ENCODE assay signal across 8 mouse cellular contexts in genomic region chr5:131647683-131648119, GRCm38 (mm10).
A peak's percentile ranks its signal among the peaks of the same experiment; 100 is the strongest.
DNase-seq lines count a peak whose midpoint lies in the region; ATAC-seq lines count a peak whose summit lies in the region.

No protein-coding gene starts in this region.

- no peak for ATAC-seq in neural tube, embryonic 13.5 days (ENCODE audit: low read depth)
- ATAC-seq in forebrain, embryonic 14.5 days = no peak
- no peak for ATAC-seq in megakaryocyte progenitor cell, adult 5-6 weeks (replicated peaks; ENCODE audit: poor library complexity)
- ATAC-seq in megakaryocyte, adult 5-6 weeks (ENCODE audit: poor library complexity, severe bottlenecking) = no peak

- H3K27ac ChIP-seq in neural tube, embryonic 13.5 days (replicated peaks) = peak overlapping the region; percentile 46
- H3K27ac ChIP-seq in forebrain, embryonic 14.5 days (ENCODE audit: low read depth, low read length) = no peak overlapping the region

- H3K9me3 ChIP-seq in neural tube, embryonic 13.5 days = no peaks in the 10 kb centered on the region
- no peaks in the 10 kb centered on the region for H3K9me3 ChIP-seq in forebrain, embryonic 14.5 days (replicated peaks; ENCODE audit: control insufficient read depth, low read length)

- 11% methylated on average over 4 of the region's 4 CpGs for WGBS in neural tube, embryonic 13.5 days
- WGBS in forebrain, embryonic 14.5 days = 27% methylated on average over 4 of the region's 4 CpGs

- intact Hi-C loops in heart, postnatal 25 days (cut with DNase I) = no loop called here

- H3K4me3 ChIP-seq in neural tube, embryonic 13.5 days = no peak overlapping the region
- H3K4me3 ChIP-seq in forebrain, embryonic 14.5 days (ENCODE audit: low read depth, low read length) = no peak overlapping the region

- H3K9ac ChIP-seq in neural tube, embryonic 13.5 days = no peak overlapping the region
- peak overlapping the region; percentile 2; the same call in 1 of the 2 replicates for H3K9ac ChIP-seq in forebrain, embryonic 14.5 days (ENCODE audit: low read length)

- no peak for DNase-seq in neural tube, embryonic 10.5 days (ENCODE audit: extremely low spot score, low spot score)
- DNase-seq in forebrain, embryonic 14.5 days (ENCODE audit: low spot score) = peak; percentile 65
- DNase-seq in heart, postnatal 25 days (ENCODE audit: low spot score) = peak; percentile 27
- peak; percentile 23 to 43 for DNase-seq in lung, adult 18-20 months
- no peak for DNase-seq in spleen, postnatal 36 days (ENCODE audit: low spot score in 2 of 2)

- peaks cover 77% of the 10 kb centered on the region for H3K4me1 ChIP-seq in neural tube, embryonic 13.5 days (replicated peaks)
- H3K4me1 ChIP-seq in forebrain, embryonic 14.5 days (ENCODE audit: control insufficient read depth, insufficient read depth, low read length) = peaks cover 49% of the 10 kb centered on the region

- no peaks in the 10 kb centered on the region for H3K36me3 ChIP-seq in neural tube, embryonic 13.5 days
- H3K36me3 ChIP-seq in forebrain, embryonic 14.5 days (ENCODE audit: control insufficient read depth, insufficient read depth, low read length) = no peaks in the 10 kb centered on the region

- no peak overlapping the region for H3K4me2 ChIP-seq in neural tube, embryonic 13.5 days
- H3K4me2 ChIP-seq in forebrain, embryonic 14.5 days (ENCODE audit: low read length) = no peak overlapping the region

- peaks cover 6% of the 10 kb centered on the region; the same call in 1 of the 2 replicates for H3K27me3 ChIP-seq in neural tube, embryonic 13.5 days
- H3K27me3 ChIP-seq in forebrain, embryonic 14.5 days (replicated peaks; ENCODE audit: control insufficient read depth, insufficient read depth, low read length) = no peaks in the 10 kb centered on the region

Comparison
In these comparisons a context has a peak if more than half of its experiments do, and no peak if none do; other contexts are left out.
1. DNase-seq: peak in forebrain, embryonic 14.5 days (single experiment), heart, postnatal 25 days (single experiment) and lung, adult 18-20 months (2 of 2); none in neural tube, embryonic 10.5 days (single experiment) and spleen, postnatal 36 days (0 of 2).